Mouse (Mus musculus) megakaryocyte, adult 5-6 weeks (primary cell): ENCODE data around the gene Tbx5. TPM values are rescaled to one million over a fixed set of nuclear protein-coding genes. Genes with fewer than 3 reads are reported as not detected.
"Not testable (repeated sequence)": the region's sequence is repeated elsewhere in the genome, so short reads cannot be mapped to it uniquely, and the experiment has no call there.

ENCODE experiments used
- ATAC-seq: 2 replicates; pipeline ENCODE4 v1.8.0; 2016; ENCODE audit warnings: mild to moderate bottlenecking, inconsistent platforms; ENCODE audit not compliant: poor library complexity, severe bottlenecking
- total RNA-seq, 2 experiments: library from RNA; stranded (forward) in 1 of 2; stranded (reverse) in 1 of 2; fragments of 153-499, 151-499 nt in 1 of 2; fragments of 221-1000, 200-1000 nt in 1 of 2; gene quantifications; 2 replicates each; pipeline versions ENCODE4 v1.2.3 to v1.2.4; 2015 to 2017

Gene Tbx5
- total RNA-seq, 2 experiments from 2014 or later = not detected

DNA sequence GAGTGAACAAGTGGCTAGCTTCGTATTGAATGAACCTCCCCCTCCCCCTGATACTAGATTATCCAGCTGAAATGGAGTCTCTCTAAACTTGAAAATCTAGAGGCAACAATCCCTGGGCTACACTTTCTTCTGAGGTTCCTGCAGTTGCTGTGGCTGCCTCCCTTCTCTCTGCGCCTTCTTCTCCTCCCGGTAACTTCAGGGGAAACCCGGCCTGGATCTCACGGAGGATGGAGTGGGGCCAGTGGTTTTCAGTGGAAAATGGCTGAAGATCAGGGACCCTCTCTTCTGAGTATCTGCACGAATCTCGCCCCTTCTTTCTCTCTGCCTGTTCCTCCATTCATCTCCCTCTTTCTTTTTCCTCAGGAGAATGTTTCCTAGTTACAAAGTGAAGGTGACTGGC lies 7.9 kb downstream of the Tbx5 start:
- ATAC-seq = no peak

DNA sequence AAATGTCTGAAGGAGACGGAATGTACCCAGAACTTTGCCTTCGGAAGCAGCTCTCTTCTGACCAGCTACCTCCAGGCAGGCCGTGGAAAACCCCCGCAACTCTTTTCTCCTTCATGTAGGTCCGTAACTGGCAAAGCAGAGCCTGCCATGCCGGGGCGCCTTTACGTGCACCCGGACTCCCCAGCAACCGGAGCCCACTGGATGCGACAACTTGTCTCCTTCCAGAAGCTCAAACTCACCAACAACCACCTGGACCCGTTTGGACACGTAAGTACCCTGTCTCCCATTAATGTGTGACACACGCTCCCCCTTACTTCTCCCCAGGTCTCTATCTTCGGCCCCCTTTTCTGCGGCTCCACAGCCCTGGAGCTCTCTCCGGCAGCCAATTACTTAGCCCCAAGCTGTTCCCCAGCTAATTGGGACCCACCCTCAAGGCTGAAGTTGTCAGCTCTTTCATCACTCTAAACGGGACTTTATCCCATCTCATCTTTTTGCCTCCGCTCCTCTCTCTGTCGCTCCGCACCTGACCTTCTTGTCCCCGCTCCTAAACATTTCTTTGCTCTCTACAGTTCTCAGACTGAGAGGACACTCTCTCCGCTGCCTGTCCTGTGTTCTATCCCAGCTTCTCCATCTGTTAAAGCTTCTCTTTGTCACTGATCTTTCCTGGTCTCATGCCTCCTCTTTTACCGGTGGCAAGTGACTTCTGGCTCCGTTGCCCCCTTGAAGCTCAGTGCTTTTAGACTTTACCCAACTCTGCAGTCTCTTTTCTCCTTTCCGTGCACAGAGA lies 9.4 kb downstream of the Tbx5 start:
- no peak for ATAC-seq

DNA sequence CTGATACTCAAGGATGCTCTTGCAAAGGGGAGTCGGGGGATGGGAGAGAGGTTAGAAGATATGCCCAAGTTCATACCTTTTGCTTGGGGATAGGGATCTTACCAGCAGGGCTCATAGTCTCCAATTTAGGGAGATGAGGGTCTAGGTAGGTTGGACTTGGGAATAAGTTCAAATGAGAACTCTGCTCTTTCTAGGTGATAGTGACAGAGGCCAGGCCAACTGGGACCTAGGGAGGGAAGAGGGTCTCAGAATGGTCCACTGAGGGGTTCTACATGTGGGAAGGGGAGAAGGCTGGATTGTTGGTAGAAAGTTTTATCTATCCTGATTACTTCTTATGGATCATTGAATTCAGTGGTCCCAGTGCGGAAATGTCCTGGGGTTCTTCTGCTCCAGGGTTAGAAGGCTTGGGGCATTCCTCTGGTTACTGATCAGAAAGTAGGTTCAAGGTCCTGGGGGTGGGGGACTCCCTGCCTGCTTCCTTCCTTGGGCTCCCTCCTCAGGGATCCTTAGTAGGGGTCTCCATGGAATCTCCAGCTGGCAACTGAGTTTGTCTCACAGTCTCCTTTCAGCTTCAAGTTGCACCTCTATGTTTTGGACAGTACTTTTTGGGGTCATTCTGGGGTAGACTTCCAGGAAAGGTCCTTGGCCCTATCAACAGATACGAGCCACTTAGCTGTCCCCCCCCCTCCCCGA lies 10.4 kb downstream of the Tbx5 start:
- no peak for ATAC-seq

DNA sequence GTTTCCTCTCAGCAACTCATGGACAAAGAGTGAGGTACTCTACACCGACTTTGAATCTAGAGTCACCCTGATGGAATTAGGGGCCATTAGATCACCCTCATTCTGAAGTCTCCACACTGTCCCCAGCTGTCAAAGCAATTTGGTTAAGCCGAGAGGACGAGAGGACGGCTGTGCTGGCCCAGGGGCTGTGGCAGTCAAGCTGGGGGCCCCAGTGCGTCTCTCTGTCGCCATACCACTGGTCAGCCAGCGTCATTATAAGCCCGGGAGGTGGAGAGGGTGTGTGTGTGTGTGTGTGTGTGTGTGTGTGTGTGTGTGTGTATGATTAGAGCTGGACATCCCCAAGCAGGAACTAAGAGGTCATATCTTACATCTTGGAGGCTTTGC lies 10.9 kb downstream of the Tbx5 start:
- no peak for ATAC-seq

DNA sequence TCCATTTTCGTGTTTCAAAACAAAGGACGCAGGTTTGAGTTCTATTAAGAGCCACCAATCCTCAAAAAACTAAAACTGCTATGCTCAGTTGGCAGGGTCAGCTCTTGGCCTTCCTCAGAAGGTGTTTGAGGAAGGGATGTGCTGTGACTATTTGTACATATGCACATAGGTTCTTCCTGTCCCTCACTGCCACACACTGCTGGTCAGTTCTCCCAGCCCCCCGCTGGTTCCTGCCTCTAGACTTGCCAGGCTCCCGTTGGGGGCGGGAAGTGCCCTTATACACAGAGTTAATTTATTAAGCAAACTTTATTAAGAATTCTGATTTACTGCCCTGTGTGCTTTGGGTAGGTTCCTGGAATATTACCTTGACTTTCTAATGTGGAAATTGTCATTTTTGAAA lies 11.9 kb downstream of the Tbx5 start:
- ATAC-seq = no peak

DNA sequence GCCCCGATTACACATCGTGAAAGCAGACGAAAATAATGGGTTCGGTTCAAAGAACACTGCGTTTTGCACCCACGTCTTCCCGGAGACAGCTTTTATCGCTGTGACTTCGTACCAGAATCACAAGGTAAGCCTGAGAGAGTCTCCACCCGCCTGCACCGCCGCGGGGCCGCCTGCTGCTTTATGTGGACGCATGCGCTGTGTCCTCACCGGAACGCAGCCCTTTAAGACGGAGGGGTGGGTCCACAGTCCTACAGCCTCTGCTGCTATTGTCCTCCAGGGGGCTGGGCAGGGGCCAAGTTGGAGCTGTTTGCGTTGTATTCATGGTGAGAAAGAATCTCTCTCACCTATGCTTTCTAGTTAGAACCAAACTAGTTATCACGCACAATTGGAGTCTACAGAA lies 12.5 kb downstream of the Tbx5 start:
- no peak for ATAC-seq

DNA sequence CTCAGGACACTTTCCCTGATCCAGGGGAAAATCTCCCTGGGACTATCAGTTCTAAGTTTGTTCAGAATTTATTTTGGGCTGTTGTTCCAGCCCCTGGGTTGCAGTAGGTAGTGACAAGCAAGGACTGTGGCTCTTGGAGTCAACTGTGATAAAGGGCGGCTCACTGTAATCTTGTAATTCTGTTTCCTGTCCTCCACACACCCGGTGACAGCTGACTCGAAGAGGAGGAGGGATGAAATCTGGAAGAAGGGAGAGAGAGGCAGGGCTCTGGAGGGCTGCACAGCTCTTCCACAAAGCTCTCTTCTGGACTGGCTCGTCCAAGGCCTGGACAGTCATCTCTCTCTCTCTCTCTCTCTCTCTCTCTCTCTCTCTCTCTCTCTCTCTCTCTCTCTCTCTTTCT lies 24.6 kb downstream of the Tbx5 start:
- no peak for ATAC-seq

DNA sequence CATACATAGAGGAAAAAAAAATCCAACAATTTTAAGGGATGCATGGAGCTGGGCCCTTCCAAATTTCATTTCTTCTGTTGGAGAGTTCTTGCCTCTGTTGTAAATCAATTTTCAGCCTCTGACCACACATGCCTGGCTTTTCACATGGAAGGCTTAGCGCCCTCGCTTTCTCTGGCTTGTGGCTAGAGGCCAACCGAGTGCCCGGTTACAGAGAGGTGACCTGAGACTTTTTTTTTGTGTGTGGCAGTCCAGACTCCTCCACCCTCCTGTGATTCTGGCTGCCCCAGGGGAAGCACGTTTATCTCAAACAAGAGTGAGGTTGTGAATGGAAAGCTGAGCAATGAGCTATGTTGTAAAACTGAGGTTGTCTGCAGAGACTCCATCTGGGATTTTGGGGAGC lies 28.8 kb downstream of the Tbx5 start:
- no peak for ATAC-seq

DNA sequence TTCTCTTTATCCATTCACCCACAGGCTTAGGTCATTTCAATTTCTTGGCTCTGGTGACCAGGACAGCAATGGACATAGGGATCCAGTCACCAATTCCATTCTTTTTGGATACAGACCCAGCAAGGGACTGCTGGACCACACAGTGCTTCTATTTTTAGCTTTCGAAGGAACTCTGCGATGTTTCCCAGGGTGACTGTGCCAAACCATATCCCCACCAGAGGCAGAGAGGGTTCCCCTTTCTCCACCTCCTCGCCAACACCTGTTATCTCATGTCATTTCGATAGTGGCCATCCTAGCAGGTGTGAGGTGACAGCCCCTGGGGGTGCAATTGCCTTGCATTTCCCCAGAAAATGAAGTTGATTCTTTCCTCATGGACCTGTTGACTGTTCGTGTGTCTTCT lies 30.0 kb downstream of the Tbx5 start:
- no peak for ATAC-seq

DNA sequence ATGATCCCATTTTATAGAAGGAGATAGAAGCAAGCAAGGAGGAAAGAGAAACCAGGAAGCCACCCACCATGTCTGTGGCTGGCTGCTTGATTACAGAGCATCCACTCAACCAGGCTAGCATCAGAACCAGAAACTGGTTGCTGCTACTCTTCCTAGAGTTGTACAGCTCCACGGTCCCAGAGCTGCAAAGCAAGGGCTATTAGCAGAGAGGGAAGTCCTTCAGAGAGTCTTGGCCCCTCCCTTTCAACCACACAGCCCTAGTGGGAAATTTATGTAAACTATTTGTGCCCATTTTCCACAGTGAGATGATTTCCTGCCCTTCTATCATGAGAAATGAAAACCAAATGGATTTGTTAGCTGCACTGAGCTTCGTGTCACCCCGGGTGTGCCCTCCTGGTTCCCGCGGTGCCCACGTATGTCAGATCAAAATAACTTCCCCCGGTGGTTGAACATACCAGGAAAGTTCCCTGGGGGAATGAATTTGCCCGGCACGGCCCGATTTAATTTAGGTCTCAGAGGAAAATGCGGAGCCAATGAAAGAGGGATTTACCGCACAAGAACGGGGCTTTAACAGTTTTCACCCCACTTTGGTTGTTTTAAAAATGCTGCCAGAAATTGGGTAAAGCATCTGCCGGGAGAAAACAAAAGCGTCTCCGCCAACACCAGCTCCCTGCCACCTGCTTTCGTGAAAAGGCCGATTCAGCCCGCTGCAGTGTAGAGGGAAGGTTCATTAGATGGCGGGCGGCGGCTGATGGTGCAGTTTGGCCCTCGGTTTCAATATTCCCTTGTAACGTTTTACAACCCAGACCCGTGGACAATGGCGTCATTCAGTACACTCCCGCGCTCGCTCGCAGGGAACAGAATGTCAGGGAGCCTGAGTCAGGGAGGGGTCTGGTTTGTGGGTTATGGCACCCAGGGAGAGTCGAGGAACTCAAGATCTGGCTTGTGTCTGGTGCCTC lies 34.1 kb downstream of the Tbx5 start:
- ATAC-seq = no peak

DNA sequence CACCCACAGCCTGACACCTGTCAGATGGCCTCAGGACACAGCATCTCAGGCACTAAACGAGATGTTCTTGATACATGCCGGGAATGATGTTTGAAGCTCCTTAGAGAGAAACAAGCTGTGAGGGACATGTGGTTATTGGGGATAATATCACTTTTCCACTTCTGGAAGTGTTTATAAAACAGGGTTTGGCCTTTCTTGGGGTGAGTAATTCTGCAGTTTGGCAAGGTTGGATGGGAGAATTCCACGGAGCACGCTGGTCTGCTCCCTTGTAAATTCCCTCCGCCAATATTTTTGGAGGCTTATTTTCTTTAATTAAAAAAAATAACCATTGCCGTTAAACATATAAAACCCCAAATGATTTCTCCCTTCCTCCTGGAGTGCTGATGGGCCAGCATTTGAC lies 35.5 kb downstream of the Tbx5 start:
- ATAC-seq = no peak

DNA sequence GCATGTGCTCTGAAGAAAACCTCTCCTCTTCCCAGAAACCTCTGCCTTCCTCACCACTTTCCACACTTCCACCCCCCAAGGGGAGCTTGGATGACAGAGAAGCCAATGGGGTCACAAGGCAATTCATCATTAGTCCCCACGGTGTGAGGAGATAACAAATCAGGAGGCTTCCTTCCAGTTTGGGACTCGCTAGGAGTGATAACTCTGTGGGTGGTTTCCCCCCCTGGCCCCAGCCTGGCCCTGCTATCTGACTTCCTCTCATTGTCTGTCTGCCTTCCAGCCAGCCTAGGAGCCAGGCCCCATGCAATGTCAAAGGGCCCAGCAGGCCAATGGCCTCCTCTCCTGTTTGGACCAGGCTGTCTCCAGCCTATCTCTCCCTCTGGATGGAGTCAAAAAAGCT lies 43.0 kb downstream of the Tbx5 start:
- ATAC-seq = no peak

DNA sequence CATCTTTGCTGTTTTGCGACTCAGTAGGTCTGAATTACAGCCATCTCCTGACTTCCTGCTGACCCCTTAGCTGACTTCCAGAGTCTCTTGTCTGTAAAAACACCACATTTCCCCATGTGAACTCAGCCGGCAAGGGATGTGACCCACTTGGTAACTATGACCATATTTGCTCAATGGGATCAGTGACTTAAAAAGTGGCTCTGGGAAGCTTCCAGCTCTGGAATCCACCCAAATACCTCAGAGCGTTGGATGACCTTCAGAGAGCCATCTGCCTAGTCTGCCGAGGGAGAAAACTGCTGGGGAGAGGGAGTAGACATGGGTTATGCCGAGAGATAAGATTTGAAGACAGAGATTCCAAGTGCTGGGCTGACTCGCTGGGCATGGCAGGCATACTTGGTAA lies 44.7 kb downstream of the Tbx5 start:
- no peak for ATAC-seq

DNA sequence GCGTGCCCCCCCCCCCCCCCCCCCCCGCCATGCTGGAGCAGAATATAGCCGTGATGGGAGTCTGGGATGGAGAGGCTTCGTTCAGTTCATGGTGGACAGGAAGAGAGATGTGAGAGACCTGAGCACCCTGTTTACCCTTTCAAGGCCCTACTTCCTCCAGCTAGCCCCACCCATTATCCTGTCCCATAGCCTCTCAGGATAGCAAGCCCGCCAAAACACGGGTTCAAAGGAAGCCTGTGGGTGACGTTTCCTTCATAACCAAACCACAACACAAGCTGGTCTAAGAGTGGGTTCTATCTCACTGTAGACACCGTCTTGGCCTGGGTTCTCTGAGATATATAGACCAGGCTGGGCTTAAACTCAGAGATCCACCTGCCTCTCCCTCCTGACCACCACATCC lies 53.1 kb downstream of the Tbx5 start:
- no peak for ATAC-seq

DNA sequence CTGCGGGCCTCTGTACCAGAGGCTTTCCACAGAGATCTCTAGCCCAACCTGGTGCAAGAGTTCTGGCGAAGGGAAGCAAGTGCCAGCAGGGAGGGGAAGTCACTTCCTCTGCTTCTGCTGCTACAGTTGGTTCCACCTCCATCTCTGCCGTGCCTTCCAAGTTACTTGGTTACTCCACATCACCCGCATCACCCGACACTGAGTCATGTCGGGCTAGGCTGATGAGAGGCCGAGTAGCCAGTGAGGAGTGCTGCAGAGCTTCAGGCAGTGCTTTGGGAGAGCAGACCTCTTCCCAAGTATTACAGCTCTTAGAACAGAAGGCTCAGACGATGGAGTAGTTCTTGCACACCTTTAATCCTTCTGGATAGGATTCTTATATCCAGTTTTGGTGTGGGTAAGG lies 54.9 kb downstream of the Tbx5 start:
- no peak for ATAC-seq

DNA sequence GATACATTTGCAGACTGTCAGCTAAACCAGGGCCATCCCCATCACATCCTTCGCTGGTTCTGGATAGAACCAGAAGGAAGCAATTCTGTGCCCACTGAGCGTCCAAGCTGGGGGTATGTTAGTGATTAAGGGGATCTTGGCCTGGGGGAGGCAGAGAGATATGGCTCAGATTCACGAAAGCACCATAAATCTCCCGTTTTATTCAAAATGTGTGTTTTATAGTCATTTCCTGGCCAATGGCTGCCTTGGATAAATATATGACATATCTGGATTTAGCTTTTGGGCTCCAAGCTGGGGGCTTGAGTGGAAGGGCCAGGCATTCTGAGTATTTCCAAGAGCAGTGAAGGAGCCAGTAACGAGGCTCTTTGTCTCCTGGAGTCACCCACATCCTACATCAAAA lies 59.5 kb downstream of the Tbx5 start:
- no peak for ATAC-seq

DNA sequence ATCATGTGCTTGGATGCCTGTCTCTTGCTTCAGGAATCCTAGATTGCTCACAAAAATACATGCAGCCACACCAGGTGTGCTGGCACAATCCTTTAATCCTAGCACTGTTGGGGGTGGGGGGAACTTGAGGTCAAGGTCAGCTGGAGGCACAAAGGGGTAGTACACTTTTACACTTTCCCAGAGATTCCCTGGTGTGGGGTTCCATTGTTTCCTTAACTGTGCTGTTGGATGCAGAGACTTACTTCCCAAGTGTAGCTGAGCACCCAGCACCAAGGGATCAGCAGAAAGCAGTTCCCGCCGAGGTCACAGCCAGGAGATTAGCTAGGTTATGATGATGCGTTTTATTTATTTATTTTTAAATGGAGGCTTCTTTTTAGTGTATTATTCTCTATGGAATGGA lies 60.6 kb downstream of the Tbx5 start:
- no peak for ATAC-seq

DNA sequence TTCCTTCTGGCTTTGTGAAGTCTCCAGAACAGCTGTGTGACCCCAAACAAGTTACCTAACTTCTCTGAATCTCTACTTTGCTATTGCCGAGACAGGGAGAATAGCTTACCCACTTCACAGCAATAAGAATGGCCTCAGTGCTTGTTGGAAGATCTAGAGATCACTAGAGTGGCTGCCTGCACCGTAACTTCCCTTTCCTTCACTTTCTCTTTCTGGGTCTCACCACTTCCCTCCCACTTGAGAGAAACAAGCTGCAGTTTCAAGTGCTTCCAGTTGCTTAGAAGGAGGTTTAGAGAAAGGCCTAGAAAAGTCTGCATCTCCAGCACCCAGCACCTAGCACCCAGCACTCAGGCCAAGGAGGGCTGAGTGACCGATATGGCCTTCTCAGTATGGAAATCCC lies 64.1 kb downstream of the Tbx5 start:
- ATAC-seq = no peak

DNA sequence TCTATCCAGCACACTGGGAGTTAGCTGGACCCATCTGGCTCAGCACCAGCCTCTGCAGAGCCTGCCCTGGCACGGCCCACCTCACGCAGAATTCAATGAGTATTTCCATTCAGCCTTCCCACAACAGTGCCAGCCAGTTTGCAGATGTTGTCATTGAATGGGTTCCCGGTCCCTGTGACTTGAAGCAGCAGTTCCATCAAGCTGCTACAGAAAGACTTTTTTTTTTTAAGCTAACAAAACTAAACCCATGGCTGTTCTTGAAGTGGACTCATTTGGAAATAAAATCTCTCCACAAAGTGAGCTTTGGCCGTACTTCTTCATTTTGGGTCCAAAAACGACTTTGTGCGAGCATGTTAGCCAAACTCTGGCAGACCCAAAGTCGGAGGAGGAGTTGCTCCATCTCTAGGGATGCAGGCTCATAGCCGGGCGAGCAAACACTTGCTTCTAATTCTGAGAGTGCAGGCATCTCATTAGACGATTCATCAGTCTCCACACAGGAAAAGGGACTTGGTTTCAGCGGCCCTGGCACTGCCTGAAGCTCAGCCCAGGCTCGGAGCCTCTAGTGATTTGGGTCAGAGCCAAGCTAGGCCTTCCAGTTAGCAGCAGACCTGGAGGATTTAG lies 84.2 kb downstream of the Tbx5 start:
- no peak for ATAC-seq

DNA sequence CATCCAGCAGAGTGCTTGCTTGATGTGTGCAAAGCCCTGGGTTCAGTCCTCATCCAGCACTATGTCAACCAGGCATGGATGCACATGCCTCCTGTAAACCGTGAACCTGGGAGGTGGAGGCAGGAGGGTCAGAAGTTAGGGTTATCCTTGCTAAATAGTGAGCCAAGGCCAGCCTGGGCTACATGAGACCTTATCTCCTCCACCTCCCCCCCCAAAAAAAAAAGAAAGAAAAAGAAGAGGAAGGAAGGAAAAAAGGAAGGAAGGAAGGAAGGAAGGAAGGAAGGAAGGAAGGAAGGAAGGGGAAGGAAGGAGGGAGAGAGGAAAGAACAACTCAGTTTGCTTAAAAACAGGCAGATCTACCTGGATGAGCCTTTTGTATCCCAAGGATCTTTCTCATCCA lies 85.9 kb downstream of the Tbx5 start:
- ATAC-seq = not testable (repeated sequence)

DNA sequence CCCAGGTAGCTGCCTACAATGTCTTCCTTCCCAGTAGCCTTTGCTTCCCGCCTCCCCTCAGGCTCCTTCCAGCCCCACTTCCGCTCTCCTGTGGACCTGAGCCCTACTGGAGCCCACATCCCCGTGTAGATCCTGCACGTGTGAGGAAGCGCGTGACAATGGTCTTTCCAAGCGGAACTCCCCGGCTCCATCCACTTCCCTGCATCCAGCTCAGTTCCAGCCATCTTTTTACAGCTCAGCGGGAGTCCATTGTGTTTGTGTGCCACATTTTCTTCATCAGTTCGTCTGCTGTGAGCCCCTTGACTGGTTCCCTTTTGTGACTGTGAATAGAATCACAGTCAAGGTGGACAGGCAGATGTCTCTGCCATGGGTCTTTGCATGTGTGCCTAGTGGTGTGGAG lies 88.5 kb downstream of the Tbx5 start:
- ATAC-seq = no peak
